In genomic region chr2:159088196-159088595, GRCm38 (mm10) we compare ENCODE assay signal across 14 mouse cellular contexts.
"Had no signal": no experiment of that assay in that cellular context is flagged by ENCODE, and none has a peak within 500 bp of the region (broad histone marks: within the 10 kb centered on the region; RNA-seq: fewer than 3 reads in every experiment).

No protein-coding gene starts in this region.

- H3K4me2 ChIP-seq: lung, embryonic 15.5 days; midbrain, embryonic 12.5 days; midbrain, embryonic 15.5 days; neural tube, embryonic 12.5 days; stomach, embryonic 15.5 days had no signal

- ATAC-seq: lung, postnatal 0 days; midbrain, embryonic 15.5 days had no signal

- H3K36me3 ChIP-seq: lung, embryonic 15.5 days; midbrain, embryonic 10.5 days; midbrain, embryonic 12.5 days; midbrain, embryonic 15.5 days; neural tube, embryonic 12.5 days; stomach, embryonic 15.5 days had no signal

- H3K27ac ChIP-seq: lung, embryonic 15.5 days; midbrain, embryonic 10.5 days; midbrain, embryonic 12.5 days; midbrain, embryonic 15.5 days; neural tube, embryonic 12.5 days; stomach, embryonic 15.5 days; stomach, postnatal 0 days had no signal

- H3K27me3 ChIP-seq: lung, embryonic 15.5 days; midbrain, embryonic 12.5 days; midbrain, embryonic 15.5 days; neural tube, embryonic 12.5 days; stomach, embryonic 15.5 days had no signal

- H3K9ac ChIP-seq: lung, embryonic 15.5 days; midbrain, embryonic 12.5 days; midbrain, embryonic 15.5 days; neural tube, embryonic 12.5 days; stomach, embryonic 15.5 days had no signal

- H3K4me3 ChIP-seq: lung, embryonic 15.5 days; midbrain, embryonic 10.5 days; midbrain, embryonic 12.5 days; midbrain, embryonic 15.5 days; neural tube, embryonic 12.5 days; stomach, embryonic 15.5 days had no signal

- H3K4me1 ChIP-seq: lung, embryonic 15.5 days; midbrain, embryonic 10.5 days; midbrain, embryonic 12.5 days; midbrain, embryonic 15.5 days; neural tube, embryonic 12.5 days; stomach, embryonic 15.5 days had no signal

- H3K9me3 ChIP-seq: lung, embryonic 15.5 days; midbrain, embryonic 10.5 days; midbrain, embryonic 12.5 days; midbrain, embryonic 15.5 days; neural tube, embryonic 12.5 days; stomach, embryonic 15.5 days had no signal

- DNase-seq: lung, adult 2 months; lung, postnatal 4 days; right cerebral cortex, postnatal 14 days; thymus, adult 2 months; thymus, postnatal 25 days; thymus, postnatal 4 days had no signal
